In genomic region chr6:84583371-84583770, GRCm38 (mm10) we compare ENCODE assay signal across 8 mouse cellular contexts. TPM values are rescaled to one million over a fixed set of nuclear protein-coding genes. Genes with fewer than 3 reads are reported as not detected.
DNase-seq lines count a peak whose midpoint lies in the region; ATAC-seq and TF ChIP-seq lines count a peak whose summit lies in the region.

No protein-coding gene starts in this region.

- H3K9me3 ChIP-seq in E14TG2a.4 (ENCODE audit: low read length) = no peaks in the 10 kb centered on the region; the same call in 1 of the 2 replicates
- no peaks in the 10 kb centered on the region for H3K9me3 ChIP-seq in hindbrain, embryonic 13.5 days
- no peaks in the 10 kb centered on the region for H3K9me3 ChIP-seq in stomach, embryonic 14.5 days (ENCODE audit: control insufficient read depth, low read depth, low read length)

- peak; percentile 90 for DNase-seq in gastrocnemius, adult 2 months
- DNase-seq in left cerebral cortex, postnatal 36 days (ENCODE audit: low spot score in 2 of 2) = peak; percentile 59 to 60
- DNase-seq in cerebellum, adult 9-10 months = no peak

- intact Hi-C loops in gastrocnemius, adult 2 months (cut with DNase I) = loop anchor here (5.0 kb wide), 1 partner anchor 321 kb away; no protein-coding TSS in a partner anchor
- intact Hi-C loops in left cerebral cortex, postnatal 36 days (cut with DNase I) = no loop called here

- 0 out of 2 replicates have a peak, but pooled peaks have one; percentile 7 for TF ChIP-seq POLR2A in bone marrow macrophage, adult 2 months (IDR thresholded peaks at IDR 0.05; ENCODE audit: borderline replicate concordance, low read depth, low read length)

- ATAC-seq in hindbrain, embryonic 13.5 days (ENCODE audit: low FRiP score) = 0 out of 2 replicates have a peak, but pooled peaks have one; percentile 26
- 0 out of 2 replicates have a peak, but pooled peaks have one; percentile 32 for ATAC-seq in megakaryocyte-erythroid progenitor cell, adult 5-6 weeks (replicated peaks; ENCODE audit: low FRiP score, low TSS enrichment, poor library complexity, severe bottlenecking)
- peak; percentile 47 for ATAC-seq in stomach, embryonic 14.5 days (ENCODE audit: insufficient number of reproducible peaks, insufficient read depth, low FRiP score, low read depth)

- no peak overlapping the region for H3K27ac ChIP-seq in bone marrow macrophage, adult 2 months (ENCODE audit: insufficient read depth, low read depth, low read length)
- H3K27ac ChIP-seq in gastrocnemius, adult 2 months = peak overlapping the region; percentile 44; the same call in 1 of the 2 replicates
- peak overlapping the region; percentile 79 for H3K27ac ChIP-seq in hindbrain, embryonic 13.5 days
- H3K27ac ChIP-seq in stomach, embryonic 14.5 days (ENCODE audit: low read length) = no peak overlapping the region

- peak overlapping the region; percentile 75 for H3K9ac ChIP-seq in hindbrain, embryonic 13.5 days
- no peak overlapping the region for H3K9ac ChIP-seq in stomach, embryonic 14.5 days (replicated peaks; ENCODE audit: low read depth, low read length)

- peak overlapping the region; percentile 73 for H3K4me3 ChIP-seq in E14TG2a.4 (replicated peaks; ENCODE audit: low read length)
- H3K4me3 ChIP-seq in bone marrow macrophage, adult 2 months (ENCODE audit: insufficient read depth, low read length) = peak overlapping the region; percentile 31
- peak overlapping the region; percentile 78 for H3K4me3 ChIP-seq in gastrocnemius, adult 2 months
- peak overlapping the region; percentile 49 for H3K4me3 ChIP-seq in hindbrain, embryonic 13.5 days
- H3K4me3 ChIP-seq in stomach, embryonic 14.5 days (ENCODE audit: low read depth, low read length) = peak overlapping the region; percentile 50

- H3K36me3 ChIP-seq in E14TG2a.4 (ENCODE audit: insufficient read depth, low read length) = no peaks in the 10 kb centered on the region
- H3K36me3 ChIP-seq in hindbrain, embryonic 13.5 days = no peaks in the 10 kb centered on the region
- H3K36me3 ChIP-seq in stomach, embryonic 14.5 days (ENCODE audit: control insufficient read depth, insufficient read depth, low read length) = no peaks in the 10 kb centered on the region

- H3K27me3 ChIP-seq in E14TG2a.4 (ENCODE audit: insufficient read depth, low read length) = peaks cover 98% of the 10 kb centered on the region
- H3K27me3 ChIP-seq in hindbrain, embryonic 13.5 days = peaks cover 97% of the 10 kb centered on the region
- H3K27me3 ChIP-seq in stomach, embryonic 14.5 days (ENCODE audit: control insufficient read depth, insufficient read depth, low read length) = peaks cover 18% of the 10 kb centered on the region; the same call in 1 of the 2 replicates

- H3K4me1 ChIP-seq in E14TG2a.4 (replicated peaks; ENCODE audit: low read depth, low read length) = peaks cover 56% of the 10 kb centered on the region
- peaks cover 14% of the 10 kb centered on the region for H3K4me1 ChIP-seq in bone marrow macrophage, adult 2 months (ENCODE audit: control insufficient read depth, insufficient read depth, low read length)
- peaks cover 70% of the 10 kb centered on the region for H3K4me1 ChIP-seq in hindbrain, embryonic 13.5 days (replicated peaks)
- peaks cover 50% of the 10 kb centered on the region for H3K4me1 ChIP-seq in stomach, embryonic 14.5 days (ENCODE audit: control insufficient read depth, insufficient read depth, low read length)

- WGBS in hindbrain, embryonic 13.5 days = under 1% methylated on average over 26 of the region's 26 CpGs
- under 1% methylated on average over 26 of the region's 26 CpGs for WGBS in stomach, embryonic 14.5 days

- TF ChIP-seq CTCF in E14TG2a.4 (conservative IDR thresholded peaks at IDR 0.05; ENCODE audit: low read length) = no peak
- TF ChIP-seq CTCF in bone marrow macrophage, adult 2 months (IDR thresholded peaks at IDR 0.05; ENCODE audit: low read depth, low read length) = no peak
- no peak for TF ChIP-seq CTCF in gastrocnemius, adult 2 months (IDR thresholded peaks at IDR 0.05)

- H3K4me2 ChIP-seq in hindbrain, embryonic 13.5 days = peak overlapping the region; percentile 84
- peak overlapping the region; percentile 92 for H3K4me2 ChIP-seq in stomach, embryonic 14.5 days (replicated peaks; ENCODE audit: low read depth, low read length)

RNA-seq across cellular contexts. Expression of gene Cyp26b1, which starts 10.3 kb away (rescaled TPM):
- 0.16 TPM in 1 of 2 replicates, not detected in the other for polyA plus RNA-seq in bone marrow macrophage, adult 2 months (2012; ENCODE audit: insufficient read depth, insufficient read length, missing spikeins)
- 10 to 100 TPM in 1 of 2 experiments, 1 to 10 TPM in 1; 7.1 to 18.9 TPM for total RNA-seq in gastrocnemius, adult 2 months (2021)
- polyA plus RNA-seq in hindbrain, embryonic 13.5 days (2015; fragmentation: Nextera tagmentation; extraction: Ambion mirVana) = 55.5 and 62.8 TPM in 2 replicates
- 10 to 100 TPM in 1 of 2 experiments, 1 to 10 TPM in 1; 7.5 to 14.9 TPM for total RNA-seq in left cerebral cortex, postnatal 36 days (2021)
- not detected in 2 replicates for total RNA-seq in megakaryocyte-erythroid progenitor cell, adult 5-6 weeks (2014; fragmentation: Nextera tagmentation)
- not detected in 2 replicates for total RNA-seq in megakaryocyte-erythroid progenitor cell, adult 5-6 weeks (2017)
- 1.1 and 1.2 TPM in 2 replicates for polyA plus RNA-seq in stomach, embryonic 14.5 days (2014; fragmentation: Nextera tagmentation; extraction: Ambion mirVana)

Comparison
In these comparisons a context has a peak if more than half of its experiments do, and no peak if none do; other contexts are left out.
1. H3K27ac ChIP-seq: peak in gastrocnemius, adult 2 months (single experiment) and hindbrain, embryonic 13.5 days (single experiment); none in bone marrow macrophage, adult 2 months (single experiment) and stomach, embryonic 14.5 days (single experiment).
2. RNA of gene Cyp26b1, which starts 10.3 kb away (total RNA-seq): 7.1 to 18.9 TPM in gastrocnemius, adult 2 months and 7.5 to 14.9 TPM in left cerebral cortex, postnatal 36 days; not detected in megakaryocyte-erythroid progenitor cell, adult 5-6 weeks; every median in the first group is over 4 times any median in the second.
3. Peak in every context shown above with its lines, with median percentiles within 50 percentile points of each other: H3K4me3 ChIP-seq and ATAC-seq.